Mouse (Mus musculus): ENCODE measurements at regions not wholly inside any gene's neighbourhood (a gene's known extent, or its start where the extent isn't known, plus 50 kb on each side); places are given as distances from the start of the nearest gene placed in this dataset.

GRCm38 (mm10) chr1:80014586-80014985 lies 153.6 kb upstream of the Serpine2 start:
- no peaks in the 10 kb centered on the region for H3K4me1 ChIP-seq (ENCODE audit: insufficient read depth, low read length)
- 86% methylated on average over 2 of the region's 2 CpGs for WGBS
- DNase-seq (ENCODE audit: low spot score): no peak
- H3K36me3 ChIP-seq (ENCODE audit: insufficient read depth, low read length): no peaks in the 10 kb centered on the region
- ATAC-seq (ENCODE audit: low FRiP score): no peak
- no peak overlapping the region for H3K4me2 ChIP-seq (ENCODE audit: low read depth, low read length, poor library complexity, severe bottlenecking)
- H3K27ac ChIP-seq (ENCODE audit: low read depth, low read length): no peak overlapping the region
- no peak overlapping the region for H3K9ac ChIP-seq (replicated peaks; ENCODE audit: low read length, poor library complexity, severe bottlenecking)
- H3K9me3 ChIP-seq (ENCODE audit: low read length): no peaks in the 10 kb centered on the region
- H3K27me3 ChIP-seq (ENCODE audit: insufficient read depth, low read length): no peaks in the 10 kb centered on the region
- no peak overlapping the region for H3K4me3 ChIP-seq (ENCODE audit: low read depth, low read length)
- no peak for TF ChIP-seq CTCF (IDR thresholded peaks at IDR 0.05)

DNA sequence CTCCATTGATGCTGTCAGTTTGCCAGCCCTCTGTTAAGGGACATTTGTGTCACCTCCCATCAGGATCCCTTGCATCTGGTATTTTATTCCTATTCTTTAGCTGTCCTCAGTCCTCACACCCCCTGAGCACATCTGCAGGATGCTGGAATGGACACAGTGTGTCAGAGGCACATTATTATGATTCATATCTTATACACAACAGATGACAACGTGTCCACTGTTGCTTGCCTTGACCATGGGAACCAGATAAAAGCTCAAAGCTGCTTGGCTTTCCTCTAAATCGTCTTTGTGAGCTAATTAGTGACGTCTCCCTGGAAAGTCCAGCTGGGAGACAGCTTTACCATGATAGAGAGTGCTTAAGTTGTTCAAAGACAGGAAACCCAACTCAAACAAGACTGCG lies 149.7 kb upstream of the Serpine2 start:
- Histone ChIP-seq H3K36me3 (ENCODE audit: insufficient read depth, low read length) (no peaks in the 10 kb centered on the region), H3K4me1 (ENCODE audit: insufficient read depth, low read length) (no peaks in the 10 kb centered on the region), H3K27ac (ENCODE audit: low read depth, low read length) (no peak overlapping the region), H3K9ac (replicated peaks; ENCODE audit: low read length, poor library complexity, severe bottlenecking) (no peak overlapping the region), H3K27me3 (ENCODE audit: insufficient read depth, low read length) (no peaks in the 10 kb centered on the region), H3K4me2 (ENCODE audit: low read depth, low read length, poor library complexity, severe bottlenecking) (no peak overlapping the region), H3K9me3 (ENCODE audit: low read length) (no peaks in the 10 kb centered on the region), H3K4me3 (ENCODE audit: low read depth, low read length) (no peak overlapping the region)
- no peak for ATAC-seq (ENCODE audit: low FRiP score)
- no peak for TF ChIP-seq CTCF (IDR thresholded peaks at IDR 0.05)
- 34% methylated on average over 4 of the region's 4 CpGs for WGBS
- DNase-seq (ENCODE audit: low spot score): no peak

DNA sequence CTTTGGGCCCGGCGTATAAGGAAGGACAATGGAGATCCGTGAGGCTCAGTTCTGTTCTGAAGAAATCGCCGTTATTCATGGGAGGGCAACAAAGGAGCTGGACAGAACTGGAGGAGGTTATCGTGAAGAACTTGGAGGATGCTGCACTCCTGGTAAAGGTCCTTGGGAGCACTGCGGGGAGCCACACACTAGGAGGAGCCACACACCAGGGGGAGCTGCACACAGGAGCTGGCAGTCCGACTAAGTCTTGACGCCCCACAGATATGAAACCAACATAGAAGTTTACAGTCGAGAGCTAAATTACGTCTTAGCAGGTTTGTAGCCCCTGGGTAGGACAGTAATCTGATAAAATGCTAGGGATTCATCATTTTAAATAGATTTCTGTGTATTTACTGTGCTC lies 138.1 kb upstream of the Serpine2 start:
- no peak for ATAC-seq (ENCODE audit: low FRiP score)

GRCm38 (mm10) chr1:79997911-79998310 lies 136.9 kb upstream of the Serpine2 start:
- Histone ChIP-seq H3K27ac (ENCODE audit: low read depth, low read length) (no peak overlapping the region), H3K27me3 (ENCODE audit: insufficient read depth, low read length) (no peaks in the 10 kb centered on the region), H3K4me3 (ENCODE audit: low read depth, low read length) (no peak overlapping the region), H3K9ac (replicated peaks; ENCODE audit: low read length, poor library complexity, severe bottlenecking) (no peak overlapping the region), H3K36me3 (ENCODE audit: insufficient read depth, low read length) (no peaks in the 10 kb centered on the region), H3K4me1 (ENCODE audit: insufficient read depth, low read length) (0 out of 2 replicates have a peak, but pooled peaks cover 3% of the 10 kb centered on the region), H3K4me2 (ENCODE audit: low read depth, low read length, poor library complexity, severe bottlenecking) (no peak overlapping the region), H3K9me3 (ENCODE audit: low read length) (0 out of 2 replicates have a peak, but pooled peaks cover 3% of the 10 kb centered on the region)
- no peak for TF ChIP-seq CTCF (IDR thresholded peaks at IDR 0.05)
- DNase-seq (ENCODE audit: low spot score) (no peak), ATAC-seq (ENCODE audit: low FRiP score) (no peak)
- 91% methylated on average over 10 of the region's 10 CpGs for WGBS

More for the DNA sequence above, 138.1 kb upstream of the Serpine2 start:
- peak; percentile 36 for TF ChIP-seq CTCF (IDR thresholded peaks at IDR 0.05)
- Histone ChIP-seq H3K4me2 (ENCODE audit: low read depth, low read length, poor library complexity, severe bottlenecking) (no peak overlapping the region), H3K9ac (replicated peaks; ENCODE audit: low read length, poor library complexity, severe bottlenecking) (no peak overlapping the region), H3K27me3 (ENCODE audit: insufficient read depth, low read length) (no peaks in the 10 kb centered on the region), H3K9me3 (ENCODE audit: low read length) (0 out of 2 replicates have a peak, but pooled peaks cover 3% of the 10 kb centered on the region), H3K27ac (ENCODE audit: low read depth, low read length) (no peak overlapping the region), H3K4me3 (ENCODE audit: low read depth, low read length) (no peak overlapping the region), H3K36me3 (ENCODE audit: insufficient read depth, low read length) (no peaks in the 10 kb centered on the region), H3K4me1 (ENCODE audit: insufficient read depth, low read length) (0 out of 2 replicates have a peak, but pooled peaks cover 3% of the 10 kb centered on the region)
- 76% methylated on average over 11 of the region's 11 CpGs for WGBS
- DNase-seq (ENCODE audit: low spot score): peak; percentile 12

DNA sequence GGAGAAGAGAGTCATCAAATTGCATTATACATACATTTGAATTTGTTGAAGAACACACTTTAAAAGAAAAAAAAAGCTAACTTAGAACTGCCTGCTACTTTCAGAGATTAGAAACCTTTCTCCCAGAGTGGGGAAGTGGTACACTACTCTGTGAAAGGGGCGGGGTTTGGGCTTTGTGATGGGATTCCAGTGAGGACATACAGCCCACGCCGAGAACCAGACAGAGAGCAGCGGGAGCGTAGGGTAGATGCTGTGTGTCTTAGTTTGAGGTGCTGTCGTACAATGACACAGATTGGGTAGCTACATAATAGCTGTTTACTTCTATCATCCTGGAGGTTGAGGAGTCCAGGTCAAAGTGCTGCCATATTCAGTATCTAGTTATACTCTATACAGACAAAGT lies 136.5 kb upstream of the Serpine2 start:
- Histone ChIP-seq H3K4me1 (ENCODE audit: insufficient read depth, low read length) (0 out of 2 replicates have a peak, but pooled peaks cover 3% of the 10 kb centered on the region), H3K9me3 (ENCODE audit: low read length) (0 out of 2 replicates have a peak, but pooled peaks cover 3% of the 10 kb centered on the region), H3K4me2 (ENCODE audit: low read depth, low read length, poor library complexity, severe bottlenecking) (no peak overlapping the region), H3K4me3 (ENCODE audit: low read depth, low read length) (no peak overlapping the region), H3K36me3 (ENCODE audit: insufficient read depth, low read length) (no peaks in the 10 kb centered on the region), H3K27ac (ENCODE audit: low read depth, low read length) (no peak overlapping the region), H3K9ac (replicated peaks; ENCODE audit: low read length, poor library complexity, severe bottlenecking) (no peak overlapping the region), H3K27me3 (ENCODE audit: insufficient read depth, low read length) (no peaks in the 10 kb centered on the region)
- 92% methylated on average over 6 of the region's 6 CpGs for WGBS
- DNase-seq (ENCODE audit: low spot score) (no peak), ATAC-seq (ENCODE audit: low FRiP score) (no peak)
- TF ChIP-seq CTCF (IDR thresholded peaks at IDR 0.05): no peak

DNA sequence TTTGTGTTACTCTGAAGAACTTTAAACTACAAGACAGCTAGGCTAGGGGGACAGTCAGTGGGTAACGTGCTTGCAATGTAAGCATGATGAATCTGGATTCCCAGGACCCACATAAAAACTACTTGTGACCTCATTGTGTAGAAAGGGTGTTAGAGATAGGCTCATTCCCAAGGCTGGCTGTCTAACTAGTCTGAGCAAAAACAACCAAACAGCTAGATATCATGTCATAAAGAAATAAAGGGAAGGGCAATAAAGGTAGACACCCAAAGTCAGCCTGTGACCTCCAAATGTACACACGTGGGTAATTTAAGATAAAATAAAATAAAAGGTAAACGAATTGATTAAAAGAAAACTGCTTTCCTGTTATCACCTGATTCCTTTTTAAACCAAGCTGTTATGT lies 123.7 kb upstream of the Serpine2 start:
- TF ChIP-seq CTCF (IDR thresholded peaks at IDR 0.05): no peak
- ATAC-seq (ENCODE audit: low FRiP score) (no peak), DNase-seq (ENCODE audit: low spot score) (no peak)
- H3K27ac ChIP-seq (ENCODE audit: low read depth, low read length): no peak overlapping the region
- H3K27me3 ChIP-seq (ENCODE audit: insufficient read depth, low read length): no peaks in the 10 kb centered on the region
- WGBS: 83% methylated on average over 3 of the region's 3 CpGs
- H3K4me1 ChIP-seq (ENCODE audit: insufficient read depth, low read length): no peaks in the 10 kb centered on the region
- no peak overlapping the region for H3K4me2 ChIP-seq (ENCODE audit: low read depth, low read length, poor library complexity, severe bottlenecking)
- H3K9ac ChIP-seq (replicated peaks; ENCODE audit: low read length, poor library complexity, severe bottlenecking): no peak overlapping the region
- H3K4me3 ChIP-seq (ENCODE audit: low read depth, low read length): no peak overlapping the region
- no peaks in the 10 kb centered on the region for H3K36me3 ChIP-seq (ENCODE audit: insufficient read depth, low read length)
- H3K9me3 ChIP-seq (ENCODE audit: low read length): no peaks in the 10 kb centered on the region
